Mouse (Mus musculus) Patski (cell line): ENCODE results near the gene Izumo1r. TPM values are rescaled to one million over a fixed set of nuclear protein-coding genes. Genes with fewer than 3 reads are reported as not detected.

Experiments used
- ATAC-seq: fragments of 100-300 bp; one replicate; pipeline ENCODE4 v1.8.0; 2021
- CTCF ChIA-PET: fragments of 350-600 bp; sonication (Branson Sonifier 250); formaldehyde crosslinking; loops from one replicate; lab custom pipeline; 2022; ENCODE audit warnings: inconsistent platforms; lab: Charles Lee
- POLR2A ChIA-PET: fragments of 350-600 bp; sonication (Branson Sonifier 250); formaldehyde crosslinking; loops from one replicate; lab custom pipeline; 2022; ENCODE audit warnings: antibody characterized with exemption, inconsistent platforms; lab: Charles Lee
- DNase-seq: peaks from one replicate; pipeline ENCODE4 v3.0.0-alpha.2; 2011; ENCODE audit warnings: low read depth, low spot score
- H3K27me3 ChIP-seq: fragments of 371-371 bp; one replicate; pipeline ENCODE4 v1.5.1; 2021
- CTCF ChIP-seq: fragments of 100-300 bp; IDR thresholded peaks from one replicate; pipeline ENCODE4 v1.5.1; 2021
- in situ Hi-C: fragments of 300-500 bp; cut with MboI; formaldehyde crosslinking; loops from 3 replicates; pipeline ENCODE4 v1.11.1; 2018; ENCODE audit warnings: low pct_unique_long_range_greater_than_20kb, mixed read lengths
- polyA plus RNA-seq: library from polyadenylated mRNA; unstranded; gene quantifications from one replicate; pipeline ENCODE4 v1.2.3, GENCODE M21; 2021

The Izumo1r gene
- polyA plus RNA-seq, 1 experiment from 2014 or later = not detected

- ChIA-PET CTCF (interaction anchor here (1.0 to 2.1 kb wide), 3 partner anchors 8 to 19 kb away, joined by 3 to 6 read pairs (median 3); no protein-coding TSS in a partner anchor), POLR2A (no interaction called here)
- ATAC-seq = no peak
- no peaks in the 10 kb centered on the region for H3K27me3 ChIP-seq
- no peak for TF ChIP-seq CTCF
- in situ Hi-C loops = no loop called here
- no peak for DNase-seq
These were observed 59.8 kb downstream of the Izumo1r start for GRCm38 (mm10) chr9:14843901-14844300.

DNA sequence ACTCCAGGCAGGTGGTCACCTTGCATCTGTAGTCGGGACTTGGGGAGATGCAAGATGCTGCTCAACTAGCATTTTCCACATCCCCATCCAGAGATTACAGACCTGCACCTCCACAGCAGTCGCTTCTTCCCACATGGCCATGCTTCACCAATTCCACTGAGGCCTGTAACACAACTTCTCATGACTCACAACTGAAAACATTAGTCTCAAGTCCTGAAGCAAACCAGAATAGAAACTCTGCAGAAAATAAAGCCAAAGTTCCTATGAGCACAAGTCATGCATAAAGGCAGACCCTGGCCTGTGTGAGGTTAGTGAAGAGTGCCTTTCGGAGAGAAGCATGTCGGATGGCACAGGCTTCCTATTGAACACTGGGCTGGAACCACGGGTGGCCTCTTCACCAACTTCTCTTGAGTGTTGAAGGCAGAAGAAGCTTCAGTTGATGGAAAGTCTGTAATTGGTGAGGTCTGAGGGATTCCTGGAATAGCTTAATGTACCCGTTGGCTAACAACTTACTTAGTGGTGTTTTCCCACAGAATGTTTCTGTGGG is 60.4 kb downstream of the Izumo1r start:
- ChIA-PET POLR2A (no interaction called here), CTCF (no interaction called here)
- in situ Hi-C loops = no loop called here
- DNase-seq (peak; percentile 63), ATAC-seq (peak; percentile 83)
- no peaks in the 10 kb centered on the region for H3K27me3 ChIP-seq
- TF ChIP-seq CTCF = no peak

GRCm38 (mm10) chr9:14841878-14842761 is 61.6 kb downstream of the Izumo1r start:
- POLR2A ChIA-PET = no interaction called here
- CTCF ChIA-PET = no interaction called here
- in situ Hi-C loops = no loop called here
- H3K27me3 ChIP-seq = no peaks in the 10 kb centered on the region
- TF ChIP-seq CTCF = no peak
- ATAC-seq (peak; percentile 51), DNase-seq (peak; percentile 41)

GRCm38 (mm10) chr9:14839970-14840369 is 63.8 kb downstream of the Izumo1r start:
- ChIA-PET CTCF (no interaction called here), POLR2A (no interaction called here)
- no peak for DNase-seq
- H3K27me3 ChIP-seq = no peaks in the 10 kb centered on the region
- in situ Hi-C loops = no loop called here
- no peak for ATAC-seq
- no peak for TF ChIP-seq CTCF

GRCm38 (mm10) chr9:14839527-14839926 is 64.2 kb downstream of the Izumo1r start:
- ATAC-seq (no peak), DNase-seq (no peak)
- POLR2A ChIA-PET = no interaction called here
- in situ Hi-C loops = no loop called here
- CTCF ChIA-PET = interaction anchor here (2.5 kb wide), 1 partner anchor 14 kb away, joined by 8 read pairs; no protein-coding TSS in a partner anchor
- H3K27me3 ChIP-seq = no peaks in the 10 kb centered on the region
- no peak for TF ChIP-seq CTCF

Other genes with a start within 250 kb of the Izumo1r start
- 0.17 TPM for gene Piwil4, start 163.2 kb downstream of the Izumo1r start, polyA plus RNA-seq
- gene Fut4, start 151.6 kb downstream of the Izumo1r start, polyA plus RNA-seq = 0.03 TPM
- gene 1700012B09Rik, start 132.9 kb downstream of the Izumo1r start, polyA plus RNA-seq = not detected
- gene Mre11a, start 119.3 kb downstream of the Izumo1r start, polyA plus RNA-seq = 16.5 TPM
- gene Ankrd49, start 119.1 kb downstream of the Izumo1r start, polyA plus RNA-seq = 13.5 TPM
- gene Gpr83, start 43.7 kb downstream of the Izumo1r start, polyA plus RNA-seq = not detected
- 12.0 TPM for gene Panx1, start 141.5 kb upstream of the Izumo1r start, polyA plus RNA-seq
- gene Hephl1, start 208.2 kb upstream of the Izumo1r start, polyA plus RNA-seq = not detected